Mouse (Mus musculus): ENCODE results near the gene Pcnx2.

- TF ChIP-seq GATA2 (IDR thresholded peaks at IDR 0.05; ENCODE audit: borderline replicate concordance, low read depth, low read length): no peak
- no peak for TF ChIP-seq CTCF (IDR thresholded peaks at IDR 0.05; ENCODE audit: low read depth, low read length)
Observed at GRCm38 (mm10) chr8:125778919-125779318, 119.2 kb downstream of the Pcnx2 start.

All from G1E (cell line).